Mouse (Mus musculus): ENCODE measurements around the gene Atg5.

GRCm38 (mm10) chr10:44409958-44410357 is 141.8 kb downstream of the Atg5 start:
- TF ChIP-seq EP300 (IDR thresholded peaks at IDR 0.05; ENCODE audit: insufficient read depth, low read depth, low read length) (no peak), POLR2A (IDR thresholded peaks at IDR 0.05; ENCODE audit: insufficient read depth, low read length) (no peak)

Data from ES-Bruce4 (cell line).